Mouse (Mus musculus) urinary bladder, postnatal 36 days (tissue): ENCODE measurements around the gene Dapk1.

ENCODE experiments used
- DNase-seq, 2 experiments: peaks; one replicate each; pipeline ENCODE4 v3.0.0; 2022; ENCODE audit warnings: low spot score in 2 of 2, mixed read lengths in 1 of 2

The Dapk1 gene

DNA sequence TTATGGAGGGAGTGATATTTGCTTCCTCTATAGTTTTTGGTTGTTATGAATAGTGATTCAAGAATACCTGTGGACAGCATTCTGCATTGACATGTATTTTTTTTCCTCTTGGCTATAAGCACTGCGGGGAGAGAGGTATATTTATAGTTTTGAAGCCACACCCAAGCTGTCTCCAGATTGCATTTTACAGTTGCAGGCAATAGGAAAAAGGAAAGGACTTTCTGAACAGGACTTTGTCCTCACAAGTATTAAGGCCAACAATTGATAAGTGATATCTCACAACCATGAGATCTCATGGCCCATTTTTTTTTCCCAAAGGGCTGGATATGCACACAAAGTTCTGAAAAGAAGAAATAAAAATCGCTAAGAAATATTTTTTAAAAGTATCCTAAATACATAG is 207.9 kb downstream of the Dapk1 start:
- DNase-seq = no peak

DNA sequence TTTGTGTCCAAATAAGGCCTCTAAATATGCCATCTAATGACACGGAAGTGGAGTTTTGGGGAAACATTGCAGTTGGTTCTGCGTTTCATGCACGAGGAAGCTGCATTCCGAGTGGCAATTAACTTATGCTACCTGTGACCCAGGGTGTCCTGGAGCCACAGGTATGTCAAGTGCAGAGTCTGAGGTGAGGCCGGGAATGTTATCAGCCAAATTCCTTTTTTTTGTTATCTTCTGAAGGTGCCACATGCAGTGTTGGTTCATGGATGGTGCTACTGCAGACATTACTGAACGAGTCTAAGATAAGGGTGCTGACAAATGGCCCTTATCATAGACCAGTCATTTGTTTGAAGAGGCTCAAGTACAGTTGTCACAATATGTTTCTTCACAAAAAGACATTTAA is 211.0 kb downstream of the Dapk1 start:
- DNase-seq = no peak
